Mouse (Mus musculus) lung, postnatal 0 days (tissue): ENCODE measurements at regions not wholly inside any gene's neighbourhood (a gene's known extent, or its start where the extent isn't known, plus 50 kb on each side); places are given as distances from the start of the nearest gene placed in this dataset.

Source experiments
- CTCF ChIP-seq: IDR thresholded peaks from 2 replicates; pipeline ENCODE4 v1.5.1; 2016; ENCODE audit warnings: antibody characterized with exemption, mild to moderate bottlenecking
- EP300 ChIP-seq: IDR thresholded peaks from 2 replicates; pipeline ENCODE4 v1.6.1; 2016; ENCODE audit warnings: antibody characterized with exemption, mild to moderate bottlenecking, control low read depth

DNA sequence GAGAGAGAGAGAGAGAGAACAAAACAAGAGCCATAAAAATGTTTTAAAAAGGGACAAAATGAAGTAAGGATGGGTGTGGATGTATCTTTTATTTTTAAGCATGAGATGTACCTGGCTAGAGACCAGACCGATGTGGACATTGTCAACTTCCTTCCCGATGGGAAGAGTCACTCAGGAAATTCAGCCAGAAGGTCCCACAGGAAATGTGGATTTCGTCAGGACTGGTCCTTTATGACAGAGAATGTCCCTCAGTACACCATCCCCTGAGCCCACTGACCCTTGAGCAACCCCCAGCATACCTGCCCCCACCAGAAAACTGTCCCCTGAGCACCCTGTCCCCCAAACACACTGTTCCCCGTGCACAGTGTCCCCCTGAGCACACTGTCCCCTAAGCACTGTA, 317.2 kb upstream of the Maf start:
- TF ChIP-seq CTCF: no peak
- no peak for TF ChIP-seq EP300
